ENCODE assay signal across 22 mouse cellular contexts in genomic region chr5:144591248-144591880, GRCm38 (mm10). TPM values are rescaled to one million over a fixed set of nuclear protein-coding genes. Genes with fewer than 3 reads are reported as not detected.
DNase-seq lines count a peak whose midpoint lies in the region; ATAC-seq lines count a peak whose summit lies in the region.
"Had no signal": no experiment of that assay in that cellular context is flagged by ENCODE, and none has a peak within 500 bp of the region (broad histone marks: within the 10 kb centered on the region; RNA-seq: fewer than 3 reads in every experiment).

No protein-coding gene starts in this region.

- no peak overlapping the region for H3K9ac ChIP-seq in hindbrain, embryonic 12.5 days
- H3K9ac ChIP-seq in midbrain, embryonic 13.5 days (replicated peaks), result no peak overlapping the region
- H3K9ac ChIP-seq: embryonic facial prominence, embryonic 15.5 days; heart, embryonic 12.5 days; liver, embryonic 13.5 days had no signal

- peak overlapping the region; percentile 62 for H3K27ac ChIP-seq in hindbrain, embryonic 12.5 days
- peak overlapping the region; percentile 66 for H3K27ac ChIP-seq in midbrain, embryonic 13.5 days
- H3K27ac ChIP-seq: embryonic facial prominence, embryonic 15.5 days; limb, embryonic 10.5 days; liver, embryonic 13.5 days had no signal

- WGBS in hindbrain, embryonic 12.5 days, result 23% methylated on average over 12 of the region's 12 CpGs
- 11% methylated on average over 12 of the region's 12 CpGs for WGBS in midbrain, embryonic 13.5 days

- peak overlapping the region; percentile 25 for H3K4me2 ChIP-seq in hindbrain, embryonic 12.5 days (replicated peaks)
- peak overlapping the region; percentile 22; the same call in 1 of the 2 replicates for H3K4me2 ChIP-seq in midbrain, embryonic 13.5 days (replicated peaks)
- H3K4me2 ChIP-seq: embryonic facial prominence, embryonic 15.5 days; heart, embryonic 12.5 days; liver, embryonic 13.5 days had no signal

- peaks cover 9% of the 10 kb centered on the region for H3K4me1 ChIP-seq in hindbrain, embryonic 12.5 days
- H3K4me1 ChIP-seq in midbrain, embryonic 13.5 days (replicated peaks), result peaks cover 12% of the 10 kb centered on the region
- H3K4me1 ChIP-seq: embryonic facial prominence, embryonic 15.5 days; heart, embryonic 12.5 days; limb, embryonic 10.5 days; liver, embryonic 13.5 days had no signal

- no peaks in the 10 kb centered on the region for H3K36me3 ChIP-seq in hindbrain, embryonic 12.5 days
- H3K36me3 ChIP-seq in midbrain, embryonic 13.5 days, result no peaks in the 10 kb centered on the region
- H3K36me3 ChIP-seq: embryonic facial prominence, embryonic 15.5 days; heart, embryonic 12.5 days; limb, embryonic 10.5 days; liver, embryonic 13.5 days had no signal

- H3K27me3 ChIP-seq in hindbrain, embryonic 12.5 days, result no peaks in the 10 kb centered on the region
- no peaks in the 10 kb centered on the region for H3K27me3 ChIP-seq in midbrain, embryonic 13.5 days
- H3K27me3 ChIP-seq: embryonic facial prominence, embryonic 15.5 days; heart, embryonic 12.5 days; liver, embryonic 13.5 days had no signal

- intact Hi-C loops in heart, postnatal 14 days (cut with DNase I), result no loop called here

- H3K4me3 ChIP-seq in hindbrain, embryonic 12.5 days, result no peak overlapping the region
- H3K4me3 ChIP-seq in midbrain, embryonic 13.5 days (replicated peaks), result no peak overlapping the region
- H3K4me3 ChIP-seq: embryonic facial prominence, embryonic 15.5 days; heart, embryonic 12.5 days; limb, embryonic 10.5 days; liver, embryonic 13.5 days had no signal

- DNase-seq in embryo, embryonic 10 days (ENCODE audit: low spot score), result peak; percentile 18
- DNase-seq in embryo, embryonic 9.5 days (ENCODE audit: extremely low spot score), result no peak
- DNase-seq in retina, embryonic 14.5 days (ENCODE audit: low spot score), result peak; percentile 53
- no peak for DNase-seq in cerebellum, postnatal 14 days
- DNase-seq in heart, postnatal 14 days, result no peak
- DNase-seq in B cell, adult 2 months, result no peak
- DNase-seq: adrenal gland, postnatal 25 days; cerebellum, postnatal 25 days; gastrocnemius, postnatal 36 days; heart, postnatal 4 days; kidney, adult 2 months; kidney, postnatal 36 days; layer of hippocampus, postnatal 36 days; liver, embryonic 13.5 days; right cerebral cortex, adult 18-20 months; thymus, postnatal 4 days had no signal

- peaks cover 17% of the 10 kb centered on the region for H3K9me3 ChIP-seq in hindbrain, embryonic 12.5 days (replicated peaks)
- peaks cover 11% of the 10 kb centered on the region; the same call in 1 of the 2 replicates for H3K9me3 ChIP-seq in midbrain, embryonic 13.5 days
- H3K9me3 ChIP-seq: embryonic facial prominence, embryonic 15.5 days; limb, embryonic 10.5 days had no signal

- peak; percentile 80 for ATAC-seq in hindbrain, embryonic 12.5 days (ENCODE audit: low FRiP score)
- peak; percentile 83 for ATAC-seq in midbrain, embryonic 13.5 days

RNA-seq across cellular contexts. Expression of gene Nptx2, which starts 45.7 kb away (rescaled TPM):
- polyA plus RNA-seq in hindbrain, embryonic 12.5 days (2016; fragmentation: Nextera tagmentation; extraction: Ambion mirVana), result 1.6 and 1.7 TPM in 2 replicates
- polyA plus RNA-seq in midbrain, embryonic 13.5 days (2015; fragmentation: Nextera tagmentation; extraction: Ambion mirVana), result 2.4 and 3.0 TPM in 2 replicates
- under 1 TPM; 0.07 to 0.10 TPM for total RNA-seq in heart, postnatal 14 days (2021)
- total RNA-seq: gastrocnemius, postnatal 36 days; megakaryocyte, adult 5-6 weeks had no signal

Comparison
In these comparisons a context has a peak if more than half of its experiments do, and no peak if none do; other contexts are left out.
1. DNase-seq: peak in embryo, embryonic 10 days (single experiment) and retina, embryonic 14.5 days (single experiment); none in embryo, embryonic 9.5 days (single experiment), cerebellum, postnatal 14 days (0 of 2), heart, postnatal 14 days (0 of 2) and B cell, adult 2 months (0 of 2).